Mouse (Mus musculus) cerebellum, adult 2 months (tissue): Measurements from ENCODE around the gene Tram2.

Source experiments
- CTCF ChIP-seq: fragments of 200-500 bp; IDR thresholded peaks from 2 replicates; pipeline ENCODE4 v1.5.1; 2011; ENCODE audit warnings: low read depth, mild to moderate bottlenecking, control low read depth, low read length, moderate library complexity, borderline replicate concordance; ENCODE audit not compliant: insufficient read depth
- POLR2A ChIP-seq: fragments of 200-500 bp; IDR thresholded peaks from 2 replicates; pipeline ENCODE4 v1.6.1; 2011; ENCODE audit warnings: low read length, control low read depth, borderline replicate concordance; ENCODE audit not compliant: insufficient read depth

DNA sequence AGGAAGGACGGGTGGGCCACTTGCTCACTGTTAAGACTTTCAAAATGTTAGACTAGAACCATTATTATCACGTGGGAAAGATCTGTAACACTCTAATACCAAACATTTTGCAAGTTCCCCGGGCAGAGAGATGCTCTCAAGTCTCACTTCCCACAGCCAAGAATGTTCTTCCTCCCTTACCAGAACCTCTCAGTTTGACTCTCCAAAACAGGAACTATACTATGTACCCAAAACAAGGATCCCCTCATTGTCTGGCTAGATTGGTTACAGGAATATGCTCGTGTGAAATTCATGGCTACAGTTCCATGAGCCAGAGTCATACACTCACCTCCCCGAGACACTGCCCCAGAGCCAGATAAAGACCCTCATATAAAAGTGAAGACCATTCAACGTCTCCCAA, 43.2 kb downstream of the Tram2 start:
- TF ChIP-seq CTCF = no peak
- TF ChIP-seq POLR2A = no peak
